8 mouse cellular contexts compared by ENCODE assay signal in genomic region chr3:95882816-95883425, GRCm38 (mm10). TPM values are rescaled to one million over a fixed set of nuclear protein-coding genes. Genes with fewer than 3 reads are reported as not detected.
A peak's percentile ranks its signal among the peaks of the same experiment; 100 is the strongest.
DNase-seq lines count a peak whose midpoint lies in the region; ATAC-seq and TF ChIP-seq lines count a peak whose summit lies in the region.

No protein-coding gene starts in this region.

- DNase-seq in G1E (ENCODE audit: low spot score), result no peak
- DNase-seq in forebrain, postnatal 0 days, result peak; percentile 59
- DNase-seq in hindbrain, embryonic 10.5 days (ENCODE audit: low spot score), result peak; percentile 61
- peak; percentile 87 for DNase-seq in layer of hippocampus, adult 9-11 months
- DNase-seq in retina, postnatal 1 day, result peak; percentile 77

- no peak for TF ChIP-seq CTCF in G1E (IDR thresholded peaks at IDR 0.05; ENCODE audit: low read depth, low read length)
- TF ChIP-seq CTCF in forebrain, postnatal 0 days (IDR thresholded peaks at IDR 0.05; ENCODE audit: low read depth), result peak; percentile 56

- H3K4me1 ChIP-seq in G1E (ENCODE audit: insufficient read depth, low read depth, low read length), result peaks cover 13% of the 10 kb centered on the region
- no peaks in the 10 kb centered on the region for H3K4me1 ChIP-seq in brown adipose tissue, adult 24 weeks (ENCODE audit: control insufficient read depth, insufficient read depth, insufficient read length, low read length)
- H3K4me1 ChIP-seq in forebrain, postnatal 0 days (ENCODE audit: insufficient read depth), result peaks cover 5% of the 10 kb centered on the region; the same call in 1 of the 2 replicates
- H3K4me1 ChIP-seq in hindbrain, embryonic 10.5 days (replicated peaks), result peaks cover 22% of the 10 kb centered on the region
- peaks cover 12% of the 10 kb centered on the region for H3K4me1 ChIP-seq in lung, embryonic 16.5 days (replicated peaks; ENCODE audit: control insufficient read depth, insufficient read depth, low read length)

- H3K27ac ChIP-seq in brown adipose tissue, adult 24 weeks (replicated peaks; ENCODE audit: low read depth, low read length), result peak overlapping the region; percentile 36
- no peak overlapping the region for H3K27ac ChIP-seq in forebrain, postnatal 0 days (ENCODE audit: low read depth, low read length)
- peak overlapping the region; percentile 81 for H3K27ac ChIP-seq in hindbrain, embryonic 10.5 days
- H3K27ac ChIP-seq in lung, embryonic 16.5 days (ENCODE audit: low read length), result no peak overlapping the region

- H3K9me3 ChIP-seq in G1E (replicated peaks), result peaks cover 8% of the 10 kb centered on the region
- H3K9me3 ChIP-seq in forebrain, postnatal 0 days (ENCODE audit: low read length), result no peaks in the 10 kb centered on the region
- H3K9me3 ChIP-seq in hindbrain, embryonic 10.5 days, result no peaks in the 10 kb centered on the region
- H3K9me3 ChIP-seq in lung, embryonic 16.5 days (ENCODE audit: control insufficient read depth, low read length), result no peaks in the 10 kb centered on the region

- peaks cover 65% of the 10 kb centered on the region for H3K36me3 ChIP-seq in G1E (replicated peaks)
- no peaks in the 10 kb centered on the region for H3K36me3 ChIP-seq in forebrain, postnatal 0 days (ENCODE audit: insufficient read depth)
- H3K36me3 ChIP-seq in hindbrain, embryonic 10.5 days, result no peaks in the 10 kb centered on the region
- peaks cover 10% of the 10 kb centered on the region for H3K36me3 ChIP-seq in lung, embryonic 16.5 days (ENCODE audit: control insufficient read depth, insufficient read depth, low read length)

- 3% methylated on average over 24 of the region's 24 CpGs for WGBS in forebrain, postnatal 0 days
- 2% methylated on average over 24 of the region's 24 CpGs for WGBS in hindbrain, embryonic 10.5 days
- 3% methylated on average over 24 of the region's 24 CpGs for WGBS in lung, embryonic 16.5 days

- H3K4me3 ChIP-seq in G1E (ENCODE audit: low read depth, low read length), result peak overlapping the region; percentile 30; the same call in 1 of the 2 replicates
- H3K4me3 ChIP-seq in brown adipose tissue, adult 24 weeks (ENCODE audit: insufficient read depth, low read depth, low read length), result peak overlapping the region; percentile 47
- H3K4me3 ChIP-seq in forebrain, postnatal 0 days (ENCODE audit: low read depth, low read length), result peak overlapping the region; percentile 43
- peak overlapping the region; percentile 67 for H3K4me3 ChIP-seq in hindbrain, embryonic 10.5 days
- peak overlapping the region; percentile 58 for H3K4me3 ChIP-seq in lung, embryonic 16.5 days (ENCODE audit: low read length)

- peak overlapping the region; percentile 19; the same call in 1 of the 2 replicates for H3K9ac ChIP-seq in forebrain, postnatal 0 days
- H3K9ac ChIP-seq in lung, embryonic 16.5 days (ENCODE audit: low read length), result peak overlapping the region; percentile 40

- no peak for ATAC-seq in G1E (ENCODE audit: extremely low read depth, insufficient number of reproducible peaks, low FRiP score, poor library complexity, severe bottlenecking)
- no peak for ATAC-seq in forebrain, postnatal 0 days
- ATAC-seq in lung, embryonic 16.5 days (ENCODE audit: low read depth), result no peak
- no peak for ATAC-seq in inflammation-experienced regulatory T-cells, adult 6 months

- H3K4me2 ChIP-seq in forebrain, postnatal 0 days (ENCODE audit: low read depth), result peak overlapping the region; percentile 79
- H3K4me2 ChIP-seq in lung, embryonic 16.5 days (ENCODE audit: low read depth, low read length), result peak overlapping the region; percentile 99

- H3K27me3 ChIP-seq in G1E (ENCODE audit: insufficient read depth, low read length), result no peaks in the 10 kb centered on the region; the same call in 1 of the 2 replicates
- H3K27me3 ChIP-seq in forebrain, postnatal 0 days (ENCODE audit: insufficient read depth, low read length), result no peaks in the 10 kb centered on the region
- peaks cover 3% of the 10 kb centered on the region; the same call in 1 of the 2 replicates for H3K27me3 ChIP-seq in hindbrain, embryonic 10.5 days (ENCODE audit: insufficient read depth, poor library complexity, severe bottlenecking)
- no peaks in the 10 kb centered on the region for H3K27me3 ChIP-seq in lung, embryonic 16.5 days (ENCODE audit: control insufficient read depth, insufficient read depth, low read depth, low read length)

RNA-seq across cellular contexts. Expression of gene Ciart, which starts 0.9 kb away (rescaled TPM):
- not detected in 2 replicates for total RNA-seq in G1E (2014; fragmentation: Nextera tagmentation)
- total RNA-seq in G1E (2017), result 1.3 TPM in 2 replicates
- 0.07 and 0.31 TPM in 2 replicates for polyA plus RNA-seq in G1E (2012)
- polyA plus RNA-seq in brown adipose tissue, adult 24 weeks (2012; ENCODE audit: insufficient read depth, insufficient read length, missing spikeins), result 1.5 and 3.4 TPM in 2 replicates
- total RNA-seq in forebrain, postnatal 0 days (2014; rRNA removed), result 3.4 and 5.9 TPM in 2 replicates
- polyA plus RNA-seq in forebrain, postnatal 0 days (2015; fragmentation: Nextera tagmentation; extraction: Ambion mirVana), result 8.2 and 11.2 TPM in 2 replicates
- 9.5 and 13.6 TPM in 2 replicates for polyA plus RNA-seq in hindbrain, embryonic 10.5 days (2016; fragmentation: Nextera tagmentation; extraction: Ambion mirVana)
- polyA plus RNA-seq in lung, embryonic 16.5 days (2015; fragmentation: Nextera tagmentation; extraction: Ambion mirVana), result 5.1 and 5.6 TPM in 2 replicates
- polyA plus RNA-seq in inflammation-experienced regulatory T-cells, adult 6 months (2017; shearing (Covaris generic)), result 10 to 100 TPM in 1 of 3 experiments, 1 to 10 TPM in 2; 2.3 to 11.8 (median 6.6) TPM

RNA-seq across cellular contexts. Expression of gene BC028528, which starts 8.9 kb away (rescaled TPM):
- total RNA-seq in G1E (2014; fragmentation: Nextera tagmentation) (1.6 and 3.9 TPM in 2 replicates), G1E (2017) (7.5 and 9.3 TPM in 2 replicates)
- not detected in 2 replicates for polyA plus RNA-seq in G1E (2012)
- polyA plus RNA-seq in brown adipose tissue, adult 24 weeks (2012; ENCODE audit: insufficient read depth, insufficient read length, missing spikeins), result 71.8 and 150 TPM in 2 replicates
- 5.7 and 9.9 TPM in 2 replicates for total RNA-seq in forebrain, postnatal 0 days (2014; rRNA removed)
- 14.9 and 18.4 TPM in 2 replicates for polyA plus RNA-seq in forebrain, postnatal 0 days (2015; fragmentation: Nextera tagmentation; extraction: Ambion mirVana)
- polyA plus RNA-seq in hindbrain, embryonic 10.5 days (2016; fragmentation: Nextera tagmentation; extraction: Ambion mirVana), result 12.3 and 12.7 TPM in 2 replicates
- 81.5 and 85.5 TPM in 2 replicates for polyA plus RNA-seq in lung, embryonic 16.5 days (2015; fragmentation: Nextera tagmentation; extraction: Ambion mirVana)
- polyA plus RNA-seq in inflammation-experienced regulatory T-cells, adult 6 months (2017; shearing (Covaris generic)), result 1 to 10 TPM in 1 of 3 experiments, under 1 TPM in 1, not detected in 1; 0.83 to 1.5 TPM

RNA-seq across cellular contexts. Expression of gene Aph1a, which starts 10.8 kb away (rescaled TPM):
- total RNA-seq in G1E (2014; fragmentation: Nextera tagmentation), result 27.5 and 35.0 TPM in 2 replicates
- 26.5 and 27.5 TPM in 2 replicates for total RNA-seq in G1E (2017)
- polyA plus RNA-seq in G1E (2012), result 90.6 and 102 TPM in 2 replicates
- polyA plus RNA-seq in brown adipose tissue, adult 24 weeks (2012; ENCODE audit: insufficient read depth, insufficient read length, missing spikeins), result 75.1 and 82.8 TPM in 2 replicates
- 59.3 and 77.2 TPM in 2 replicates for total RNA-seq in forebrain, postnatal 0 days (2014; rRNA removed)
- polyA plus RNA-seq in forebrain, postnatal 0 days (2015; fragmentation: Nextera tagmentation; extraction: Ambion mirVana), result 44.3 and 46.0 TPM in 2 replicates
- 33.9 and 35.8 TPM in 2 replicates for polyA plus RNA-seq in hindbrain, embryonic 10.5 days (2016; fragmentation: Nextera tagmentation; extraction: Ambion mirVana)
- 39.1 and 39.4 TPM in 2 replicates for polyA plus RNA-seq in lung, embryonic 16.5 days (2015; fragmentation: Nextera tagmentation; extraction: Ambion mirVana)
- polyA plus RNA-seq in inflammation-experienced regulatory T-cells, adult 6 months (2017; shearing (Covaris generic)), result 10 to 100 TPM; 17.9 to 46.2 (median 27.0) TPM

RNA-seq across cellular contexts. Expression of gene Mrps21, which starts 11.6 kb away (rescaled TPM):
- 40.2 and 41.8 TPM in 2 replicates for total RNA-seq in G1E (2014; fragmentation: Nextera tagmentation)
- 624 and 639 TPM in 2 replicates for total RNA-seq in G1E (2017)
- 43.8 and 190 TPM in 2 replicates for polyA plus RNA-seq in G1E (2012)
- 576 and 634 TPM in 2 replicates for polyA plus RNA-seq in brown adipose tissue, adult 24 weeks (2012; ENCODE audit: insufficient read depth, insufficient read length, missing spikeins)
- 113 and 193 TPM in 2 replicates for total RNA-seq in forebrain, postnatal 0 days (2014; rRNA removed)
- polyA plus RNA-seq in forebrain, postnatal 0 days (2015; fragmentation: Nextera tagmentation; extraction: Ambion mirVana), result 251 and 296 TPM in 2 replicates
- polyA plus RNA-seq in hindbrain, embryonic 10.5 days (2016; fragmentation: Nextera tagmentation; extraction: Ambion mirVana), result 379 and 403 TPM in 2 replicates
- 326 and 362 TPM in 2 replicates for polyA plus RNA-seq in lung, embryonic 16.5 days (2015; fragmentation: Nextera tagmentation; extraction: Ambion mirVana)
- 100 to 1,000 TPM; 281 to 394 (median 321) TPM for polyA plus RNA-seq in inflammation-experienced regulatory T-cells, adult 6 months (2017; shearing (Covaris generic))

RNA-seq across cellular contexts. Expression of gene Car14, which starts 21.6 kb away (rescaled TPM):
- not detected in 2 replicates for total RNA-seq in G1E (2014; fragmentation: Nextera tagmentation)
- total RNA-seq in G1E (2017), result 0.11 TPM in 1 of 2 replicates, not detected in the other
- polyA plus RNA-seq in G1E (2012), result not detected in 2 replicates
- polyA plus RNA-seq in brown adipose tissue, adult 24 weeks (2012; ENCODE audit: insufficient read depth, insufficient read length, missing spikeins), result 15.5 and 24.4 TPM in 2 replicates
- total RNA-seq in forebrain, postnatal 0 days (2014; rRNA removed), result 5.0 and 9.4 TPM in 2 replicates
- polyA plus RNA-seq in forebrain, postnatal 0 days (2015; fragmentation: Nextera tagmentation; extraction: Ambion mirVana), result 11.2 and 12.8 TPM in 2 replicates
- 50.1 and 69.4 TPM in 2 replicates for polyA plus RNA-seq in hindbrain, embryonic 10.5 days (2016; fragmentation: Nextera tagmentation; extraction: Ambion mirVana)
- polyA plus RNA-seq in lung, embryonic 16.5 days (2015; fragmentation: Nextera tagmentation; extraction: Ambion mirVana), result 9.2 and 13.0 TPM in 2 replicates
- polyA plus RNA-seq in inflammation-experienced regulatory T-cells, adult 6 months (2017; shearing (Covaris generic)), result not detected

Comparison
In these comparisons a context has a peak if more than half of its experiments do, and no peak if none do; other contexts are left out.
1. H3K27ac ChIP-seq: peak in brown adipose tissue, adult 24 weeks (single experiment) and hindbrain, embryonic 10.5 days (single experiment); none in forebrain, postnatal 0 days (single experiment) and lung, embryonic 16.5 days (single experiment).
2. Peak in every context shown above with its lines, with median percentiles within 50 percentile points of each other: H3K4me3 ChIP-seq.